Mouse (Mus musculus): ENCODE data around the gene Spink4. TPM values are rescaled to one million over a fixed set of nuclear protein-coding genes. Genes with fewer than 3 reads are reported as not detected.
"Not testable (repeated sequence)": the region's sequence is repeated elsewhere in the genome, so short reads cannot be mapped to it uniquely, and the experiment has no call there.

The Spink4 gene
- polyA plus RNA-seq, 1 experiment from 2014 or later = 9.3 TPM

DNA sequence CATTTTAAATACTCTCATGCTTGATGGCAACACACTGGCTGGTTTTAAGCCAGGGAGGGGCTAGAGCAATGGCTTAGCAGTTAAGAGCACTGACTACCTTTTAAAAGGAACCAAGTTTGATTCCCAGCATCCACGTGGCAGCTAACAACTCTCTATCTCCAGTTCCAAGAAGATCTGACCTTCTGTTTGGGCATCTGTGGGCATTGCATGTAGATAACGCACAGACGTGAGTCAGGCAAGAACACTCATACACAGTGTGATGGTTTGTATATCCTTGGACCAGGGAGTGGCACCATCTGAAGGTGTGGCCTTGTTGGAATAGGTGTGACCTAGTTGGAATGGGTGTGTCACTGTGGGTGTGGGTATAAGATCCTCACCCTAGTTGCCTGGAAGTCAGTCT lies 14.5 kb downstream of the Spink4 start:
- H3K36me3 ChIP-seq = peaks cover 74% of the 10 kb centered on the region
- not testable (repeated sequence) for H3K27ac ChIP-seq (replicated peaks); H3K9me3 ChIP-seq; H3K9ac ChIP-seq; H3K27me3 ChIP-seq (replicated peaks); ATAC-seq (ENCODE audit: extremely low read depth, insufficient number of reproducible peaks, low FRiP score, low TSS enrichment); H3K4me2 ChIP-seq; H3K4me3 ChIP-seq; H3K4me1 ChIP-seq
- WGBS = 80% methylated on average over 3 of the region's 3 CpGs

DNA sequence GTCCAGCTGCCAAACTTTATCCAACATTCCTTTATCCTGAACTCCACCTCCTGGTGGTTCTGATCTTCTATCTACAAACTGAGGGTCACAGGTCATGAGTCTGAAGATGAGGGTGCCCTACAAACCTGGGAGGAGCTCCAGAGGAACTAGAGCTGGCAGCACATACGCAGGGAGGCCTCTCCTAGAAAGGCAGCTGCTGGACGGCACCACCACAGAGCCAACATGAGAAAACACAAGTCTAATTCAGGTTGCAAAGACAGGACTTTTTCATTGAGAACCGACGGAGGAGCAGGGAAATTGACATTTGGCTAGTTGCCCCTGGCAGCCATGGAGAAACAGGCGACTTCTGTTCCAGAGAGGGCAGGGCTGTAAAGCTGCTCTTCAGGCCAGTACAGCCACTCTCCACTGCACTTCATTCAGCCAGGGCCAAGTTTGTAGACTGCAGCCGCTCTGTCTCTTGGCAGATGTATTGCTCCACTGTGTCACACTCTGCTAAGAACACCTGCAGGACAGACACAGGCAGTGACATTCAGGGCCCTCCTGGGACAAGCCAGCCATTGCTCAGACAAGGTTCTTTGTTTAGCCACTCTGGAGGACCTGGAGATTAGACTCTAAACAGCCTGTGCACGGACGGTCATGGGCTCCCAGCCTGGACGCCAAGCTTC lies 16.5 kb downstream of the Spink4 start:
- H3K4me3 ChIP-seq = no peak overlapping the region
- no peaks in the 10 kb centered on the region for H3K4me1 ChIP-seq
- no peak overlapping the region for H3K4me2 ChIP-seq
- H3K9me3 ChIP-seq = peaks cover 6% of the 10 kb centered on the region; the same call in 1 of the 2 replicates
- H3K9ac ChIP-seq = no peak overlapping the region
- H3K27ac ChIP-seq (replicated peaks) = no peak overlapping the region
- no peaks in the 10 kb centered on the region for H3K27me3 ChIP-seq (replicated peaks)
- peaks cover 93% of the 10 kb centered on the region for H3K36me3 ChIP-seq
- WGBS = 87% methylated on average over 9 of the region's 9 CpGs
- ATAC-seq (ENCODE audit: extremely low read depth, insufficient number of reproducible peaks, low FRiP score, low TSS enrichment) = no peak

DNA sequence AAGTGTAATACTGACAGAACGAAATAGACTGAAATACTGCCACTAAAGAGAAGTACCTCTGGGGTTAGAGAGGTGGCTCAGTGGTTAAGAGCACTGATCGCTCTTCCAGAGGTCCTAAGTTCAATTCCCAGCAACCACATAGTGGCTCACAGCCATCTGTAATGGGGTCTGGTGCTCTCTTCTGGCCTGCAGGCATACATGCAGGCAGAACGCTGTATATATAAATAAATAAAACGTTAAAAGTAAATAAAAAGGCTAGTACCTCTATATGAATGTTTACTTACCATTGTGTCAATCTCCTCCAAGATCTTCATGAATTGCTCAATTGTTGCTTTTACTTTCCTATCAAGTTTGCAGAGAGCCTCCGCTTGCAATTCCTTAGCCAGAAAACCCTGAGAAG lies 18.9 kb downstream of the Spink4 start:
- no peaks in the 10 kb centered on the region for H3K4me1 ChIP-seq
- H3K4me3 ChIP-seq = no peak overlapping the region

DNA sequence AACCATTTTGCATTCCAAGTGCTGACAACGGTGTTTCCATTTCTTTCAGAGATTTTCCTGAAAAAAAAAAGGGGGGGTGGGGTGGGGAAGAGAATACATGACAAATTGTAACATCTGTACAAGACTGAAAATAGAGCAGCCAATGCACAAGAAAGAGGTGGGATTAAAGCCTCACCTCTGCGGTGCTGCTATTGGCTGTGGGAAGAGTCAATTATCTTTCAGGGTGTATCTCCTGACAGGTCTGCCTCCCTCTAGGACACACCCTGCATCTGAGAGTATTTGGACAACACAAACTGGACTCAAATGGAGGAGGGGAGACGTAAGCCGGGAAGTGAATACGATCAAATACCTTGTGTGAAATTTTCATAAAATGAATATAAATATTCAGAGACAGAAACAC lies 23.8 kb downstream of the Spink4 start:
- WGBS = 91% methylated on average over 5 of the region's 5 CpGs
- H3K36me3 ChIP-seq = peaks cover 74% of the 10 kb centered on the region

More for the DNA sequence above, 18.9 kb downstream of the Spink4 start:
- WGBS = 92% methylated on average over 5 of the region's 5 CpGs
- H3K27ac ChIP-seq (replicated peaks) = no peak overlapping the region
- peaks cover 6% of the 10 kb centered on the region; the same call in 1 of the 2 replicates for H3K9me3 ChIP-seq
- H3K27me3 ChIP-seq (replicated peaks) = no peaks in the 10 kb centered on the region
- peaks cover 97% of the 10 kb centered on the region for H3K36me3 ChIP-seq
- H3K4me2 ChIP-seq = no peak overlapping the region
- no peak for ATAC-seq (ENCODE audit: extremely low read depth, insufficient number of reproducible peaks, low FRiP score, low TSS enrichment)
- no peak overlapping the region for H3K9ac ChIP-seq

DNA sequence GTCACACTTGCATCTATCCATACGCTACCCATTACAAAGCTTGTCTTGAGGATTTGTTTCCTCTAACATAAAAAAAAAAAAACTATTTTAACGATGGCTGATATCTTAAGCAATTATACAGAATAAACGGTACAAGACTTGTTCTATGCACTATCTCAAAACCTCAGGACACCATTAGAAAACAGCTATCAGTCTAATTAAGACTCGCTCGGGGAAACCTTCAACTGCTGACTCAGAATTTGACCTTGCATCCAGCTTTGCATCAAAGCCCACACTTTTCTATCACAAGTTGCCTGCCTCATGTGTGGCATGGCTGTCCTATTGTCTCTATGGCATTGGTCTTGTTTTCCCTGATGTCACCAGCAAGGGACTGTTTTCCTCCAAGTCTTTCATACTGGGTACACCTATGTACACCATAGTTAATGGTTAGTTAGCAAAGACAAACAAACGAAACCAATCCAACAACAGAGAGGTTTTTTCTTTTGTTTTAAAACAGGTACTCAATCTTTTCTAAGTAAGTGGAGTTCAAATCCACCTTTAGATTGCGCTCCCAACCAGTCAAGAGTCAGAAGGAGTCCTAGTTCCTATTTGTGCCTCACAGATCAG lies 26.8 kb downstream of the Spink4 start:
- no peaks in the 10 kb centered on the region for H3K9me3 ChIP-seq
- H3K27me3 ChIP-seq (replicated peaks) = no peaks in the 10 kb centered on the region
- H3K27ac ChIP-seq (replicated peaks) = no peak overlapping the region
- peaks cover 24% of the 10 kb centered on the region for H3K4me1 ChIP-seq
- ATAC-seq (ENCODE audit: extremely low read depth, insufficient number of reproducible peaks, low FRiP score, low TSS enrichment) = no peak
- peak overlapping the region; percentile 82 for H3K4me2 ChIP-seq
- 80% methylated on average over 7 of the region's 7 CpGs for WGBS
- H3K4me3 ChIP-seq = peak overlapping the region; percentile 79
- H3K9ac ChIP-seq = peak overlapping the region; percentile 92
- H3K36me3 ChIP-seq = peaks cover 62% of the 10 kb centered on the region

More for the DNA sequence above, 23.8 kb downstream of the Spink4 start:
- H3K4me2 ChIP-seq = no peak overlapping the region
- ATAC-seq (ENCODE audit: extremely low read depth, insufficient number of reproducible peaks, low FRiP score, low TSS enrichment) = no peak
- no peak overlapping the region for H3K9ac ChIP-seq
- no peak overlapping the region for H3K4me3 ChIP-seq
- H3K27me3 ChIP-seq (replicated peaks) = no peaks in the 10 kb centered on the region
- peaks cover 13% of the 10 kb centered on the region for H3K4me1 ChIP-seq
- no peak overlapping the region for H3K27ac ChIP-seq (replicated peaks)
- H3K9me3 ChIP-seq = peaks cover 6% of the 10 kb centered on the region; the same call in 1 of the 2 replicates

DNA sequence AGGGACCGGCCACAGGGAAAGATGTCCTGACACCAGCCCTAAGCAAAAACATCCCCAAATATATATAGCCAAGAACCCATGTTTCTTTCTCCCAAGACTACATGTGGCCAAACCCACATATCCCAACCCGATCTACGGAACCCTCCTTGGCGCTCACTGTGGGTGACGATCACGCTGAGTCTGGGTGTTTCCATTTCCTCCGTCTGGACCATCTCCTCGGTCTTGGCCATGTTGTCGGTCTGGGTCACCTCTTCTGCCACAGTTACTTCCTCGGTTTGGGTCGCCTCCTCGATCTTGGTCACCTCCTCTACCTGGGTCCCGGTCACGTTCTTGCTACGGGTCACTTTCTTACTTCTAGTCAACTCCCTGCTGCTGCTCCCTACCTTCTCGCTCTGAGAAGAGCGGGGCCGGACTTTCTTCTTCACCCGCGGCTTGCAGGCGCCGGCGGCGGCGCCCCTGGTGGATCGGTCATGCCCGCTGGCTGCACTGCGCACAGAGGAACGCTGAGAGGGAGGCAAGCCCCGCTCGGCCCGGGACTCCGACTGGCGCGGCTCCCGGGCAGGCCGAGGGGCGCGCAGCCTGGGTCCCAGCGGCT lies 27.8 kb downstream of the Spink4 start:
- Histone ChIP-seq H3K4me3 (peak overlapping the region; percentile 79), H3K27ac (replicated peaks) (peak overlapping the region; percentile 86), H3K4me2 (peak overlapping the region; percentile 82), H3K4me1 (peaks cover 24% of the 10 kb centered on the region), H3K9ac (peak overlapping the region; percentile 92), H3K9me3 (no peaks in the 10 kb centered on the region), H3K27me3 (replicated peaks) (no peaks in the 10 kb centered on the region), H3K36me3 (peaks cover 61% of the 10 kb centered on the region)
- ATAC-seq (ENCODE audit: extremely low read depth, insufficient number of reproducible peaks, low FRiP score, low TSS enrichment) = 0 out of 2 replicates have a peak, but pooled peaks have one; percentile 6
- WGBS = under 1% methylated on average over 39 of the region's 40 CpGs

DNA sequence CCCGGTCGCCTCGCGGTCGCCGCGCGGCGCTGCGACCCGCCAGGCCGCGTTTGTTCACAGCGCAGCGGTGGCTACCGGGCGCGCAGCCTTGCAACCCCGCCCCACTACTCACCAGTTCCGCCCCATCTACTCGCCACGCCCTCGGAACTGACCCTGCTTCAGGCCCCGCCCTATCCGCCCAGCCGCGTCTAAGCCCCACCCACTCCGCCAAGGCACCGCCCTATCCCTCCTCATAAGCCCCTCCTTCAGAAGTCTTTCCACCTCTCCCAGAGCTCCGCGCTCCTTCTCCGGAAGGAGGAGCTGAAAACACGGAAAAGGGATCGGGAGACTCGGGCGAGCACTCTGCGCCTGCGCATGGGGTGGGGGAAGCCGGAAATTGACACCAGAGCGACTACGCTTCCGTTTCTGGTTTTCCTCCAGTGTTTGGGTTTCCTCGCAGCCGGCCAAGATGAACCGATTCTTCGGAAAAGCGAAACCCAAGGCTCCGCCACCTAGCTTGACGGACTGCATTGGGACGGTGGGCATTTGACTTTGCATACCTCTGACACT lies 28.4 kb downstream of the Spink4 start, which contains the start of the genes Bag1 and Chmp5:
TSS of gene Bag1 (minus strand) at position 135 of the 549 bp plus-strand sequence.
TSS of gene Chmp5 (plus strand) at position 248 of the 549 bp plus-strand sequence.
- peak within 1 kb of the TSS; percentile 79 for H3K4me3 ChIP-seq
- peaks cover 24% of the 10 kb centered on the region for H3K4me1 ChIP-seq
- H3K36me3 ChIP-seq = peaks cover 61% of the 10 kb centered on the region
- peak within 1 kb of the TSS; percentile 86 for H3K27ac ChIP-seq (replicated peaks)
- H3K9ac ChIP-seq = peak within 1 kb of the TSS; percentile 92
- H3K9me3 ChIP-seq = no peaks in the 10 kb centered on the region
- peak; percentile 100 for ATAC-seq (ENCODE audit: extremely low read depth, insufficient number of reproducible peaks, low FRiP score, low TSS enrichment)
- peak within 1 kb of the TSS; percentile 97 for H3K4me2 ChIP-seq
- H3K27me3 ChIP-seq (replicated peaks) = no peaks in the 10 kb centered on the region
- under 1% methylated on average over 50 of the region's 50 CpGs for WGBS

DNA sequence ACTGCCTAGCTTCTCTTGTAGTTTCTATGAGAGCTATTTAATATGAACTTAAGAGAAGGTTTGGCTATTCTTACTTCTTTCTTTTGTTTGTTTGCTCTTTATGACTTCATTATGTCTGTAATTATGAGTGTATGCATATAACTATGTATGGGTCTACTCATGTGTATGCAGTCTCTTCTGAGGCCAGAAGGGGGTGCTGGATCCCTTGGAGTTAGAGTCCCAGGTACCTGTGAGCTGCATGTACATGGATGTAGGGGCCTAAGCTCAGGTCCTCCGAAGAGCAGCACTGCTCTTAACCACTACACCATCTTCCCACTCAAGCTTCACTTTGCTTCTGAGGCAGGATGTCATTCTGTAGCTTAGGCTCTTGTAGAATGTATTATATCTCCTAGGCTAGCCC lies 33.7 kb downstream of the Spink4 start:
- peaks cover 82% of the 10 kb centered on the region for H3K36me3 ChIP-seq
- H3K27me3 ChIP-seq (replicated peaks) = no peaks in the 10 kb centered on the region

DNA sequence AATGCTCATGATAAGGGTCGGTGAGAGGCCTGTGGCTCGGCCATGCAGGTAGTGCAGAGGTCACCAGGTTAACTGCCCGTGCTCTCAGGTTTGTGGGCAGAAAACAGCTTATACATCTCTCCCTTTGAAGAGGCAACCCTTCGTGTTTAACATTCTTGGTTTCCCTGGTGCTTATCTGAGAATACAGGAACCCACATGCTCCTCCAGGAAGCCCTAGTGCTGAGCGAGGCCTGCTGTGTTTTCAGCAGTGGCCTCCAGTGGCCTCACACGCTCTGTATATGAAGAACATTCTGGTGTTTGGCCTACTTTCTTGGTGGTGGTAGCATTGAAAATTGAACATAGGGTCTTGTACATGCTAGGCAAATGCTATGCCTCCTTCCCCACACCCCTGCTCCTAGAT lies 36.1 kb downstream of the Spink4 start:
- no peaks in the 10 kb centered on the region for H3K27me3 ChIP-seq (replicated peaks)
- no peak for ATAC-seq (ENCODE audit: extremely low read depth, insufficient number of reproducible peaks, low FRiP score, low TSS enrichment)

More for the DNA sequence above, 33.7 kb downstream of the Spink4 start:
- Histone ChIP-seq H3K4me3 (no peak overlapping the region), H3K4me1 (peaks cover 11% of the 10 kb centered on the region), H3K9me3 (no peaks in the 10 kb centered on the region), H3K4me2 (no peak overlapping the region), H3K9ac (no peak overlapping the region), H3K27ac (replicated peaks) (no peak overlapping the region)
- 90% methylated on average over 1 of the region's 1 CpGs for WGBS
- ATAC-seq (ENCODE audit: extremely low read depth, insufficient number of reproducible peaks, low FRiP score, low TSS enrichment) = no peak

DNA sequence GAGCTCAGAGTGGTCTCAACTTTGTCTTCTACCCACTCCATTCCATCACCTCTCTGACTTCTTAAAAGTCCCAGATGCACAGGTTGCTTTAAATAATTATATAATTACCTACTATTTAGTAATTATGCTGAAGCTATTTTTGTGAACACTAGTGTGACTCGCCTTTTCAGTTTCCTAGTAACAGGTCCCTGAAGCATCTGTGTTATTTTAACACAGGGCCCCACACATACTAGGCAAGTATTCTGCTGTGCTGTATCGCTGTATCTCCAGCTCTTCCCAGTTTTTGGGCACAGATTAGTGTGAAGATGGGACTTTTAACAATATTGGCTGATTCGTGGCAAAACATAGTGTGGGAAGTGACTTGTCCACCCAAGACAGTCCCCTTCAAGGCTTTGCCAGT lies 43.7 kb downstream of the Spink4 start:
- Histone ChIP-seq H3K9me3 (no peaks in the 10 kb centered on the region), H3K27ac (replicated peaks) (no peak overlapping the region), H3K4me2 (no peak overlapping the region), H3K36me3 (peaks cover 84% of the 10 kb centered on the region), H3K27me3 (replicated peaks) (no peaks in the 10 kb centered on the region), H3K9ac (no peak overlapping the region), H3K4me3 (no peak overlapping the region), H3K4me1 (no peaks in the 10 kb centered on the region)
- 74% methylated on average over 3 of the region's 3 CpGs for WGBS
- ATAC-seq (ENCODE audit: extremely low read depth, insufficient number of reproducible peaks, low FRiP score, low TSS enrichment) = no peak

More for the DNA sequence above, 36.1 kb downstream of the Spink4 start:
- Histone ChIP-seq H3K27ac (replicated peaks) (no peak overlapping the region), H3K4me2 (no peak overlapping the region), H3K36me3 (peaks cover 95% of the 10 kb centered on the region), H3K9ac (no peak overlapping the region), H3K4me3 (no peak overlapping the region), H3K9me3 (no peaks in the 10 kb centered on the region), H3K4me1 (no peaks in the 10 kb centered on the region)
- 66% methylated on average over 6 of the region's 6 CpGs for WGBS

DNA sequence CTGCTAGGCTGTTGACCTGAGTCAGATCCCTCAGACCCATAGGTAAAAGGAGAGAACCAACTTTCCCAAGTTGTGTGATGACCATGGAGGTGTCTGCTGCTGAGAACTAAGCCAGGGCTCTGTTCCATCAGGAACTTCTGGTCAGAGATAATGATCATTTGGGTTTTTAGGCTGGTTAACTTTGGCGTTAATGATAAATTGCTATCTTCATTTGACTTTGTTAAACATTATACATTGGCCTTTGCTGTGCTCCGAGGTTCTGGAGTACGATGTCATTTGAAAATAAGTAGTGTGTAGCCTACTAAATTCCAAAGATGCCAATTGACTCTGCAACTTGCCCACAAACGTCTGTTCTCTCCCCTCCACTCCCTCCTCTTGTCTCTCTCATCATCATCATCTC lies 49.3 kb downstream of the Spink4 start:
- Histone ChIP-seq H3K4me3 (no peak overlapping the region), H3K27ac (replicated peaks) (no peak overlapping the region), H3K36me3 (peaks cover 34% of the 10 kb centered on the region), H3K4me2 (no peak overlapping the region), H3K9me3 (no peaks in the 10 kb centered on the region), H3K9ac (no peak overlapping the region), H3K4me1 (peaks cover 33% of the 10 kb centered on the region), H3K27me3 (replicated peaks) (no peaks in the 10 kb centered on the region)
- no peak for ATAC-seq (ENCODE audit: extremely low read depth, insufficient number of reproducible peaks, low FRiP score, low TSS enrichment)
- WGBS = 64% methylated on average over 4 of the region's 4 CpGs
